Mouse (Mus musculus) heart, embryonic 16.5 days (tissue): ENCODE data around the gene Tmem123. TPM values are rescaled to one million over a fixed set of nuclear protein-coding genes. Genes with fewer than 3 reads are reported as not detected.

ENCODE experiments used
- ATAC-seq: fragments of 200-750 bp; cut with Nextera tagmentation; replicated peaks from 2 replicates; pipeline ENCODE4 v1.8.0; 2017; ENCODE audit warnings: moderate number of reproducible peaks; ENCODE audit not compliant: insufficient read depth, low FRiP score; ENCODE audit errors: extremely low read depth
- H3K27ac ChIP-seq: fragments of 300-500 bp; sonication (generic); 2 replicates; pipeline ENCODE4 v1.5.1; 2014; ENCODE audit warnings: mild to moderate bottlenecking, low read length, control low read depth, moderate library complexity
- H3K27me3 ChIP-seq: fragments of 300-500 bp; sonication (generic); 2 replicates; pipeline ENCODE4 v1.6.1; 2014; ENCODE audit warnings: low read length, mixed read lengths; ENCODE audit not compliant: control insufficient read depth, insufficient read depth
- H3K36me3 ChIP-seq: fragments of 300-500 bp; sonication (generic); 2 replicates; pipeline ENCODE4 v1.6.1; 2014; ENCODE audit not compliant: control insufficient read depth, insufficient read depth
- H3K4me1 ChIP-seq: fragments of 300-500 bp; sonication (generic); 2 replicates; pipeline ENCODE4 v1.6.1; 2014; ENCODE audit warnings: low read length, mixed read lengths; ENCODE audit not compliant: control insufficient read depth, insufficient read depth
- H3K4me2 ChIP-seq: fragments of 300-500 bp; sonication (generic); 2 replicates; pipeline ENCODE4 v1.6.1; 2014; ENCODE audit warnings: low read depth, mild to moderate bottlenecking, control low read depth, low read length
- H3K4me3 ChIP-seq: fragments of 300-500 bp; sonication (generic); 2 replicates; pipeline ENCODE4 v1.5.1; 2014; ENCODE audit warnings: mild to moderate bottlenecking, control low read depth, low read length
- H3K9ac ChIP-seq: fragments of 300-500 bp; sonication (generic); 2 replicates; pipeline ENCODE4 v1.6.1; 2014; ENCODE audit warnings: low read length, control low read depth
- H3K9me3 ChIP-seq: fragments of 300-500 bp; sonication (generic); replicated peaks from 2 replicates; pipeline ENCODE4 v1.6.1; 2016; ENCODE audit warnings: low read length; ENCODE audit not compliant: control insufficient read depth
- WGBS: fragments of 180-500 bp; shearing (Covaris S2); extraction: QIAGEN DNeasy Blood & Tissue Kit; methylation state at CpG from one replicate; pipeline ENCODE4 v1.1.7; 2014; 5-methylcytosine and 5-hydroxymethylcytosine counted together
- polyA plus RNA-seq: library from polyadenylated mRNA; unstranded; fragments of >200 nt; fragmentation: Nextera tagmentation; extraction: Ambion mirVana; gene quantifications from 2 replicates; pipeline ENCODE4 v1.2.1, GENCODE M21; 2015

Gene Tmem123
- polyA plus RNA-seq, 1 experiment from 2014 or later, result 104 TPM

GRCm38 (mm10) chr9:7779786-7780185, 15.9 kb downstream of the Tmem123 start:
- Histone ChIP-seq H3K4me1 (peaks cover 11% of the 10 kb centered on the region), H3K36me3 (peaks cover 17% of the 10 kb centered on the region), H3K9me3 (no peaks in the 10 kb centered on the region; the same call in 1 of the 2 replicates), H3K4me2 (no peak overlapping the region), H3K27ac (no peak overlapping the region), H3K4me3 (no peak overlapping the region), H3K27me3 (no peaks in the 10 kb centered on the region), H3K9ac (no peak overlapping the region)
- 92% methylated on average over 4 of the region's 4 CpGs for WGBS
- no peak for ATAC-seq

- Histone ChIP-seq H3K4me3 (no peak overlapping the region), H3K4me2 (no peak overlapping the region), H3K9me3 (no peaks in the 10 kb centered on the region; the same call in 1 of the 2 replicates), H3K9ac (no peak overlapping the region), H3K4me1 (peaks cover 17% of the 10 kb centered on the region), H3K27ac (no peak overlapping the region), H3K36me3 (peaks cover 17% of the 10 kb centered on the region), H3K27me3 (no peaks in the 10 kb centered on the region)
- 85% methylated on average over 8 of the region's 8 CpGs for WGBS
- no peak for ATAC-seq
These were observed 16.7 kb downstream of the Tmem123 start for GRCm38 (mm10) chr9:7780250-7781150.

- no peak overlapping the region for H3K4me2 ChIP-seq
- H3K36me3 ChIP-seq, result peaks cover 7% of the 10 kb centered on the region
- ATAC-seq, result peak; percentile 65
- H3K27ac ChIP-seq, result peak overlapping the region; percentile 57
- peaks cover 17% of the 10 kb centered on the region for H3K4me1 ChIP-seq
- no peak overlapping the region; the same call in 1 of the 2 replicates for H3K9ac ChIP-seq
- H3K27me3 ChIP-seq, result no peaks in the 10 kb centered on the region
- WGBS, result 67% methylated on average over 15 of the region's 15 CpGs
- H3K9me3 ChIP-seq, result no peaks in the 10 kb centered on the region
- H3K4me3 ChIP-seq, result no peak overlapping the region
These were observed 20.2 kb downstream of the Tmem123 start for GRCm38 (mm10) chr9:7783823-7784614.

- Histone ChIP-seq H3K27ac (no peak overlapping the region; the same call in 1 of the 2 replicates), H3K4me1 (peaks cover 17% of the 10 kb centered on the region), H3K36me3 (peaks cover 7% of the 10 kb centered on the region), H3K4me2 (no peak overlapping the region), H3K27me3 (no peaks in the 10 kb centered on the region), H3K4me3 (no peak overlapping the region), H3K9ac (no peak overlapping the region), H3K9me3 (no peaks in the 10 kb centered on the region)
- peak; percentile 17; the same call in 1 of the 2 replicates for ATAC-seq
- WGBS, result 15% methylated on average over 1 of the region's 1 CpGs
These were observed 20.8 kb downstream of the Tmem123 start for GRCm38 (mm10) chr9:7784615-7785012.

GRCm38 (mm10) chr9:7785396-7785795, 21.6 kb downstream of the Tmem123 start:
- Histone ChIP-seq H3K4me2 (no peak overlapping the region), H3K27ac (no peak overlapping the region), H3K27me3 (no peaks in the 10 kb centered on the region), H3K9ac (no peak overlapping the region), H3K36me3 (peaks cover 7% of the 10 kb centered on the region), H3K9me3 (no peaks in the 10 kb centered on the region), H3K4me1 (peaks cover 17% of the 10 kb centered on the region), H3K4me3 (no peak overlapping the region)
- ATAC-seq, result no peak
- WGBS, result 78% methylated on average over 3 of the region's 3 CpGs

GRCm38 (mm10) chr9:7786086-7786485, 22.2 kb downstream of the Tmem123 start:
- Histone ChIP-seq H3K27me3 (no peaks in the 10 kb centered on the region), H3K4me2 (no peak overlapping the region), H3K9me3 (no peaks in the 10 kb centered on the region), H3K4me1 (peaks cover 17% of the 10 kb centered on the region), H3K9ac (no peak overlapping the region), H3K4me3 (no peak overlapping the region), H3K36me3 (peaks cover 13% of the 10 kb centered on the region), H3K27ac (no peak overlapping the region)
- no peak for ATAC-seq
- WGBS, result 88% methylated on average over 7 of the region's 7 CpGs

- H3K27ac ChIP-seq, result no peak overlapping the region
- no peak overlapping the region for H3K4me2 ChIP-seq
- no peaks in the 10 kb centered on the region for H3K9me3 ChIP-seq
- peaks cover 24% of the 10 kb centered on the region for H3K36me3 ChIP-seq
- no peak for ATAC-seq
- H3K4me1 ChIP-seq, result peaks cover 17% of the 10 kb centered on the region
- H3K27me3 ChIP-seq, result no peaks in the 10 kb centered on the region
- WGBS, result 75% methylated on average over 6 of the region's 6 CpGs
- no peak overlapping the region for H3K4me3 ChIP-seq
- H3K9ac ChIP-seq, result no peak overlapping the region
These were observed 24.6 kb downstream of the Tmem123 start for GRCm38 (mm10) chr9:7788411-7788810.

GRCm38 (mm10) chr9:7789764-7790575, 26.1 kb downstream of the Tmem123 start:
- Histone ChIP-seq H3K4me1 (peaks cover 4% of the 10 kb centered on the region), H3K27ac (no peak overlapping the region), H3K27me3 (no peaks in the 10 kb centered on the region), H3K4me2 (no peak overlapping the region), H3K4me3 (no peak overlapping the region), H3K36me3 (peaks cover 26% of the 10 kb centered on the region), H3K9ac (no peak overlapping the region), H3K9me3 (no peaks in the 10 kb centered on the region)
- WGBS, result 83% methylated on average over 8 of the region's 8 CpGs
- no peak for ATAC-seq
